Mouse (Mus musculus): Measurements from ENCODE around the gene Pnliprp2. TPM values are rescaled to one million over a fixed set of nuclear protein-coding genes. Genes with fewer than 3 reads are reported as not detected.

The Pnliprp2 gene
- polyA plus RNA-seq, 1 experiment from 2014 or later, result 2.0 TPM

GRCm38 (mm10) chr19:58776461-58776860, 16.9 kb downstream of the Pnliprp2 start:
- Histone ChIP-seq H3K27me3 (ENCODE audit: control insufficient read depth, insufficient read depth, low read depth, low read length) (no peaks in the 10 kb centered on the region), H3K27ac (ENCODE audit: low read length) (no peak overlapping the region), H3K4me2 (ENCODE audit: low read depth, low read length) (no peak overlapping the region), H3K9ac (ENCODE audit: low read depth, low read length) (no peak overlapping the region), H3K9me3 (replicated peaks; ENCODE audit: control insufficient read depth, low read length) (no peaks in the 10 kb centered on the region), H3K4me3 (ENCODE audit: low read depth, low read length) (no peak overlapping the region), H3K36me3 (ENCODE audit: control insufficient read depth, insufficient read depth) (no peaks in the 10 kb centered on the region), H3K4me1 (ENCODE audit: control insufficient read depth, low read depth, low read length) (no peaks in the 10 kb centered on the region)
- ATAC-seq (ENCODE audit: low read depth), result no peak
- 46% methylated on average over 5 of the region's 5 CpGs for WGBS (ENCODE audit: insufficient replicate concordance)

GRCm38 (mm10) chr19:58781566-58781965, 22.0 kb downstream of the Pnliprp2 start:
- H3K27ac ChIP-seq (ENCODE audit: low read length), result no peak overlapping the region

DNA sequence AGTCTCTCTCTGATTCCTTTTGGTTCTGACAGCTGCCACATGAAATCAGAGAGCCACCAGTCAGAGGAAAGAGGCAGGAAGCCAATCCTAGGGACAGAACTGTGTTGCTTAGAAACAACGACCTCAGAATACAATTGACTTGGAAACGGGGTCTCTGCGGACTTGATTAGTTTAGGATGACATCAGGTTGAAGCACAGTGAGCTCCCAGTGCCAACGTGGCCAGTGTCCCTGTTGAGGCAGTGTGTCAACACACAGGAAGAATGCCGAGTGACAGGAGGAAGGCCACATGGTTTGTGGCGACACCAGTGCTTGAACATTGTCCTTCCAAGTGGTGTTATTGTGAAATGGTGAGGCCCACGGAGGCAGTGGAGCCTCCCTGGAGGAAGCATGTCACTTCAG, 24.4 kb downstream of the Pnliprp2 start:
- Histone ChIP-seq H3K4me1 (ENCODE audit: control insufficient read depth, low read depth, low read length) (no peaks in the 10 kb centered on the region), H3K27me3 (ENCODE audit: control insufficient read depth, insufficient read depth, low read depth, low read length) (no peaks in the 10 kb centered on the region), H3K36me3 (ENCODE audit: control insufficient read depth, insufficient read depth) (no peaks in the 10 kb centered on the region), H3K4me3 (ENCODE audit: low read depth, low read length) (no peak overlapping the region), H3K9me3 (replicated peaks; ENCODE audit: control insufficient read depth, low read length) (no peaks in the 10 kb centered on the region), H3K27ac (ENCODE audit: low read length) (no peak overlapping the region), H3K4me2 (ENCODE audit: low read depth, low read length) (no peak overlapping the region), H3K9ac (ENCODE audit: low read depth, low read length) (no peak overlapping the region)
- WGBS (ENCODE audit: insufficient replicate concordance), result 18% methylated on average over 7 of the region's 7 CpGs
- 0 out of 2 replicates have a peak, but pooled peaks have one; percentile 19 for ATAC-seq (ENCODE audit: low read depth)

More at GRCm38 (mm10) chr19:58781566-58781965, 22.0 kb downstream of the Pnliprp2 start:
- no peak for ATAC-seq (ENCODE audit: low read depth)
- Histone ChIP-seq H3K9ac (ENCODE audit: low read depth, low read length) (no peak overlapping the region), H3K27me3 (ENCODE audit: control insufficient read depth, insufficient read depth, low read depth, low read length) (no peaks in the 10 kb centered on the region), H3K4me1 (ENCODE audit: control insufficient read depth, low read depth, low read length) (no peaks in the 10 kb centered on the region), H3K36me3 (ENCODE audit: control insufficient read depth, insufficient read depth) (no peaks in the 10 kb centered on the region), H3K4me2 (ENCODE audit: low read depth, low read length) (no peak overlapping the region), H3K9me3 (replicated peaks; ENCODE audit: control insufficient read depth, low read length) (no peaks in the 10 kb centered on the region), H3K4me3 (ENCODE audit: low read depth, low read length) (no peak overlapping the region)
- 57% methylated on average over 4 of the region's 4 CpGs for WGBS (ENCODE audit: insufficient replicate concordance)

GRCm38 (mm10) chr19:58789194-58789593, 29.7 kb downstream of the Pnliprp2 start:
- H3K4me1 ChIP-seq (ENCODE audit: control insufficient read depth, low read depth, low read length), result no peaks in the 10 kb centered on the region
- no peaks in the 10 kb centered on the region for H3K36me3 ChIP-seq (ENCODE audit: control insufficient read depth, insufficient read depth)
- no peak overlapping the region for H3K9ac ChIP-seq (ENCODE audit: low read depth, low read length)
- H3K4me2 ChIP-seq (ENCODE audit: low read depth, low read length), result no peak overlapping the region
- WGBS (ENCODE audit: insufficient replicate concordance), result 58% methylated on average over 11 of the region's 11 CpGs
- no peak overlapping the region for H3K27ac ChIP-seq (ENCODE audit: low read length)
- H3K27me3 ChIP-seq (ENCODE audit: control insufficient read depth, insufficient read depth, low read depth, low read length), result no peaks in the 10 kb centered on the region
- H3K4me3 ChIP-seq (ENCODE audit: low read depth, low read length), result no peak overlapping the region
- no peaks in the 10 kb centered on the region for H3K9me3 ChIP-seq (replicated peaks; ENCODE audit: control insufficient read depth, low read length)
- no peak for ATAC-seq (ENCODE audit: low read depth)

DNA sequence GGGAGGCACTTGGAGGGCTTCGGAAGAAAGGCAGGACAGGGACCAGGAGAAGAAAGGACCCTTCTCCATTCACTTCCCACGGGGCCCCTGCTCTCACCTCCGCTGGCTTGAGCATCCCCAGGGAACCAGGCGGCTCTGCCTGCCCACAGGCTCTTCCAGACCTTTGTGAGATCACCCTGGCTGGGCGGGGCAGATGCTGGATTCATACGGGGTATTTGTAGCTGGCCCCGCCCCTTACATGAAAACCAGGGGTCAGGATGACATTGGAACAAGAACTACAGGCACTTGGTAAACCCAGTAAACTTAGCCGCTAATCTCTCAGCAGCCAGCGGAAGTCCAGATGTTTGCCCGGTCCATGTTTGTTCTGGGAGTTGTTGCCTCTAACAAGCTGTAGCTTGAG, 34.8 kb downstream of the Pnliprp2 start, which contains the start of gene 1700019N19Rik:
1700019N19Rik (minus strand) TSS at position 178 of the 400 bp plus-strand sequence.
- Histone ChIP-seq H3K4me1 (ENCODE audit: control insufficient read depth, low read depth, low read length) (no peaks in the 10 kb centered on the region), H3K4me3 (ENCODE audit: low read depth, low read length) (no peak within 1 kb of the TSS), H3K36me3 (ENCODE audit: control insufficient read depth, insufficient read depth) (no peaks in the 10 kb centered on the region), H3K9me3 (replicated peaks; ENCODE audit: control insufficient read depth, low read length) (no peaks in the 10 kb centered on the region), H3K9ac (ENCODE audit: low read depth, low read length) (no peak within 1 kb of the TSS), H3K27ac (ENCODE audit: low read length) (no peak within 1 kb of the TSS), H3K27me3 (ENCODE audit: control insufficient read depth, insufficient read depth, low read depth, low read length) (no peaks in the 10 kb centered on the region), H3K4me2 (ENCODE audit: low read depth, low read length) (no peak within 1 kb of the TSS)
- ATAC-seq (ENCODE audit: low read depth), result no peak
- WGBS (ENCODE audit: insufficient replicate concordance), result 38% methylated on average over 10 of the region's 10 CpGs

- Histone ChIP-seq H3K4me2 (ENCODE audit: low read depth, low read length) (no peak overlapping the region), H3K4me3 (ENCODE audit: low read depth, low read length) (no peak overlapping the region), H3K4me1 (ENCODE audit: control insufficient read depth, low read depth, low read length) (no peaks in the 10 kb centered on the region), H3K27ac (ENCODE audit: low read length) (no peak overlapping the region), H3K27me3 (ENCODE audit: control insufficient read depth, insufficient read depth, low read depth, low read length) (no peaks in the 10 kb centered on the region), H3K9ac (ENCODE audit: low read depth, low read length) (no peak overlapping the region), H3K9me3 (replicated peaks; ENCODE audit: control insufficient read depth, low read length) (no peaks in the 10 kb centered on the region), H3K36me3 (ENCODE audit: control insufficient read depth, insufficient read depth) (no peaks in the 10 kb centered on the region)
- 70% methylated on average over 12 of the region's 12 CpGs for WGBS (ENCODE audit: insufficient replicate concordance)
- ATAC-seq (ENCODE audit: low read depth), result no peak
Measured at GRCm38 (mm10) chr19:58795114-58795669, 35.7 kb downstream of the Pnliprp2 start.

DNA sequence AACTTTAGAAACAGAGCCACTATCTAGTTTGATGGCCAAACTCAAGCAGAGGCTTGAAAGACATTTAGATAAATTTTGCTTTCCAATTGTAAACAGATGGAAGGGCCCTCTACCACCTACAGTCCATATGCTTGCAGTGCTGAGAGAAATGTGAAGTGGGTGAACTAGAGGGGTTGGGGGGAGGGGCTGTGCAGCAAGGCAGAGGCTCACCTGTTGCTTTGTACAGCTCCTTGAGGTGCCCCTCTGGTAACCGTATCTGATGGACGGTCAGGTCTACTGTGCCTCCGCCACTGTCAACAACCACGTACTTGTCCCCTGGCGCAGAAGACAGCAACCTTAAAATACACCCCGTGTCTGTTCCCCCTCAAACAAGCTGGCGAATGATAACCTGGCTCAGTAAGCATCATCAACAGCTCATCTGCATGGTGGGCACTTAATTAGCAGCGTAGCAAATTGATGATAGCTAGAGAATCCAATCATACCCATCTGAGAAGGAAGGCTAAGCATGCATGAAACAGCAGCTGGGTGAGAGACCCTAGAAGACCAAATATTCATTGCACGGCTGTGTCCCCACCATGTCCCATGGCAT, 45.8 kb downstream of the Pnliprp2 start:
- H3K4me3 ChIP-seq (ENCODE audit: low read depth, low read length), result no peak overlapping the region
- no peaks in the 10 kb centered on the region for H3K4me1 ChIP-seq (ENCODE audit: control insufficient read depth, low read depth, low read length)
- H3K9me3 ChIP-seq (replicated peaks; ENCODE audit: control insufficient read depth, low read length), result no peaks in the 10 kb centered on the region
- 77% methylated on average over 9 of the region's 9 CpGs for WGBS (ENCODE audit: insufficient replicate concordance)
- H3K27ac ChIP-seq (ENCODE audit: low read length), result no peak overlapping the region
- no peak overlapping the region for H3K9ac ChIP-seq (ENCODE audit: low read depth, low read length)
- no peaks in the 10 kb centered on the region for H3K36me3 ChIP-seq (ENCODE audit: control insufficient read depth, insufficient read depth)
- no peak overlapping the region for H3K4me2 ChIP-seq (ENCODE audit: low read depth, low read length)
- ATAC-seq (ENCODE audit: low read depth), result no peak
- H3K27me3 ChIP-seq (ENCODE audit: control insufficient read depth, insufficient read depth, low read depth, low read length), result no peaks in the 10 kb centered on the region

DNA sequence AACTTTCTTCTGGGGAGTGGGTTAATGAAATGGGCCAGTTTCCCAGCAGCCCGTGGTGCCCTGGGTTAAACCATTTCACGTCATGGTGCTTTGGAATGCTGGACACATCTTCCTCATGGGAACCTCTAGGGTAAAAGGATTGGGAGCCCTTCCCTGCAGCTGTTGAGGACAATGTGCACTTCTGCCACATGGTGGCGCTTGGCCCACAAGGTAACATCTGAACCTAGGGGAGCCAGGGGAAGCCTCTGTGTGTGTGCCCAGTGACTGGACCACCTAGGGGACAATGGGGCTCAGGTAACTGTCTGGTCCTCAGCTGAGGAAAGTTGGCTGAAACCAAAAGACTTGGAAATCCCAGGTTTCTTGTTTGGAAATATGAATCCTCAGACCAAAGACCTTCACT, 46.8 kb downstream of the Pnliprp2 start:
- Histone ChIP-seq H3K9ac (ENCODE audit: low read depth, low read length) (no peak overlapping the region), H3K27me3 (ENCODE audit: control insufficient read depth, insufficient read depth, low read depth, low read length) (no peaks in the 10 kb centered on the region), H3K4me1 (ENCODE audit: control insufficient read depth, low read depth, low read length) (no peaks in the 10 kb centered on the region), H3K4me2 (ENCODE audit: low read depth, low read length) (no peak overlapping the region), H3K9me3 (replicated peaks; ENCODE audit: control insufficient read depth, low read length) (no peaks in the 10 kb centered on the region), H3K36me3 (ENCODE audit: control insufficient read depth, insufficient read depth) (no peaks in the 10 kb centered on the region), H3K27ac (ENCODE audit: low read length) (no peak overlapping the region), H3K4me3 (ENCODE audit: low read depth, low read length) (no peak overlapping the region)
- 7% methylated on average over 3 of the region's 3 CpGs for WGBS (ENCODE audit: insufficient replicate concordance)
- no peak for ATAC-seq (ENCODE audit: low read depth)

GRCm38 (mm10) chr19:58808864-58809263, 49.3 kb downstream of the Pnliprp2 start:
- no peak overlapping the region for H3K27ac ChIP-seq (ENCODE audit: low read length)
- H3K9me3 ChIP-seq (replicated peaks; ENCODE audit: control insufficient read depth, low read length), result no peaks in the 10 kb centered on the region
- no peak overlapping the region for H3K9ac ChIP-seq (ENCODE audit: low read depth, low read length)
- no peak overlapping the region for H3K4me3 ChIP-seq (ENCODE audit: low read depth, low read length)
- no peaks in the 10 kb centered on the region for H3K4me1 ChIP-seq (ENCODE audit: control insufficient read depth, low read depth, low read length)
- 60% methylated on average over 6 of the region's 6 CpGs for WGBS (ENCODE audit: insufficient replicate concordance)
- no peak overlapping the region for H3K4me2 ChIP-seq (ENCODE audit: low read depth, low read length)
- no peak for ATAC-seq (ENCODE audit: low read depth)
- H3K27me3 ChIP-seq (ENCODE audit: control insufficient read depth, insufficient read depth, low read depth, low read length), result no peaks in the 10 kb centered on the region
- no peaks in the 10 kb centered on the region for H3K36me3 ChIP-seq (ENCODE audit: control insufficient read depth, insufficient read depth)
